Mouse (Mus musculus) testis, adult 2 months (tissue): Measurements from ENCODE around the gene Sarnp. TPM values are rescaled to one million over a fixed set of nuclear protein-coding genes. Genes with fewer than 3 reads are reported as not detected.
A peak's percentile ranks its signal among the peaks of the same experiment; 100 is the strongest.

Experiments used
- H3K27ac ChIP-seq: fragments of 200-500 bp; 2 replicates; pipeline ENCODE4 v1.5.1; 2012; ENCODE audit warnings: low read depth, low read length; ENCODE audit not compliant: control insufficient read depth, insufficient read depth
- H3K27me3 ChIP-seq: fragments of 200-500 bp; 2 replicates; pipeline ENCODE4 v1.6.1; 2012; ENCODE audit warnings: mild to moderate bottlenecking, low read length, moderate library complexity; ENCODE audit not compliant: control insufficient read depth, insufficient read depth
- H3K36me3 ChIP-seq: fragments of 200-500 bp; 2 replicates; pipeline ENCODE4 v1.6.1; 2012; ENCODE audit warnings: mild to moderate bottlenecking, low read length; ENCODE audit not compliant: control insufficient read depth, insufficient read depth
- H3K4me1 ChIP-seq: fragments of 200-500 bp; 2 replicates; pipeline ENCODE4 v1.6.1; 2012; ENCODE audit warnings: low read length; ENCODE audit not compliant: control insufficient read depth, insufficient read depth
- H3K4me3 ChIP-seq: fragments of 200-500 bp; 2 replicates; pipeline ENCODE4 v1.5.1; 2012; ENCODE audit warnings: low read depth, mild to moderate bottlenecking, low read length, moderate library complexity, mixed read lengths; ENCODE audit not compliant: control insufficient read depth
- CTCF ChIP-seq: fragments of 200-500 bp; IDR thresholded peaks from 2 replicates; pipeline ENCODE4 v1.5.1; 2012; ENCODE audit warnings: low read depth, mild to moderate bottlenecking, inconsistent platforms, low read length, moderate library complexity; ENCODE audit not compliant: control insufficient read depth, insufficient read depth, insufficient replicate concordance
- POLR2A ChIP-seq: fragments of 200-500 bp; IDR thresholded peaks from 2 replicates; pipeline ENCODE4 v1.6.1; 2012; ENCODE audit warnings: low read depth, mild to moderate bottlenecking, inconsistent platforms, low read length, moderate library complexity; ENCODE audit not compliant: control insufficient read depth
- polyA plus RNA-seq: library from polyadenylated mRNA; depleted of rRNA; stranded (reverse); fragments of >200 nt; gene quantifications from 2 replicates; pipeline ENCODE4 v1.2.3, GENCODE M21; 2012

The Sarnp gene
- polyA plus RNA-seq, 1 experiment, result 13.2 TPM

DNA sequence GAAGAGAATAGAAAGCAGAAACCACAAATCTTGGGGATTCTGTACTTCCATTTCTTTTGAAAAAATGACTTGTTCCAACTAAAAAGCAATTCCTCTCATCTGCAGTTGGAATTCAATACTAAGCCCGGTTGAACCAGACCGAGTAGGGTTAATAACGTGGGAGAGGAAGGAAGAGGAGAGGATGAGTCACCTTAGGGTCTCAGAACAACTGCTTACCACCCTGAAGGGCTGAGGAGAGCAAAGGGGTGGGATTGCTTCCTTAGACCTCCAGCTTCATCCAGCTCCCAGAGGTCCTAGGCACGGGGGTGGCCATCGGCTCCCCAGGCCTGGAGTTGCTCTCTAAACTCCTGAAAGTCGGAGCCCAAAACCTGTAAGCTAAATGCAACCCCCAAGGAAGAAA lies 13.8 kb upstream of the Sarnp start:
- H3K27me3 ChIP-seq, result no peaks in the 10 kb centered on the region
- H3K36me3 ChIP-seq, result no peaks in the 10 kb centered on the region
- H3K4me1 ChIP-seq, result peaks cover 22% of the 10 kb centered on the region
- TF ChIP-seq CTCF, result no peak
- TF ChIP-seq POLR2A, result no peak
- no peak overlapping the region for H3K4me3 ChIP-seq
- no peak overlapping the region; the same call in 1 of the 2 replicates for H3K27ac ChIP-seq

- no peaks in the 10 kb centered on the region for H3K36me3 ChIP-seq
- TF ChIP-seq POLR2A, result no peak
- no peak for TF ChIP-seq CTCF
- H3K4me1 ChIP-seq, result peaks cover 22% of the 10 kb centered on the region
These were observed 13.3 kb upstream of the Sarnp start, which contains the start of gene Dnajc14 for GRCm38 (mm10) chr10:128803771-128804270. TSS of gene Dnajc14 (plus strand) at chr10:128804062.

DNA sequence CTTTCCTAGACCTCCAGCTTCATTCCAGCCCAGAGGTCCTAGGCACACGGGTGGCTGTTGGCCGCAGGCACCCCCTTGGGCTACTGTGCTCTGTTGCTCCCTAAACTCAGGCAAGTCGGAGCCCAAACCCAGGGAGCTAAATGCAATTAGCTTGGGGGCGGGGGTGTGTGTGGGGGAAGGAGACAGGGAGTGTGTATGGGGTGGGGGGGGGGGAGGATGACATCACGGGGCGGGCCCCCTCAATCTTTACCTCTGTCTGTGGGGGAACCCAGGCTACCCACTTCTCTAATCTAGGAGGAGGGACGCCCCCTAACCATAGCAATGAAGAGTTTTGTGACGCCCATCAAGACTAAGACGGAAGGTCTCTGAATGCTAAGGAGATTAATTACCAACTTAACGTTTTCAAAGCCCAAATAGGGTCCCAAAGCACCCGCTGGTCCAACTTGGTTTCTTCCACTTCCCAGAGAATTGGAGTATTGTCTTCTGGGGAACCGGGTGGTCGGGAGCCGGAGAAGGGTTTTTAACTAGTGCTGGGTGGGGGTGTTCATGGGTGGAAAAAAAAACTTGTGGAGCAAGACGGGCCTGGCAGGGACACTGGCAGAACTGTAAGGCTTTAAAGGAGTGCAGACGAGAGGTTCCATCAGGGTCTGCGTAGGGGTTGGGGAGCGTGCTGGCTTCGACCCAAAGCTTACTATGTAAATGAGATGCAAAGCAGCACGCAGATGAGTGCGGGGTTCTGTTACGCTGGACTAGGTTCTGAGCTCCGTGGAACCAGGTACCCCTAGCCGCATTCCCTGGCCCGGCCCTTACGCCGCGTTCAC lies 12.7 kb upstream of the Sarnp start, which contains the start of gene Tmem198b:
Tmem198b (minus strand) TSS at position 100 of the 821 bp plus-strand sequence.
- Histone ChIP-seq H3K4me1 (peaks cover 22% of the 10 kb centered on the region), H3K27me3 (no peaks in the 10 kb centered on the region), H3K36me3 (no peaks in the 10 kb centered on the region), H3K27ac (peak within 1 kb of the TSS; percentile 68), H3K4me3 (peak within 1 kb of the TSS; percentile 78)
- no peak for TF ChIP-seq POLR2A
- TF ChIP-seq CTCF, result no peak

More at GRCm38 (mm10) chr10:128803771-128804270, 13.3 kb upstream of the Sarnp start, which contains the start of gene Dnajc14:
- no peaks in the 10 kb centered on the region for H3K27me3 ChIP-seq
- H3K4me3 ChIP-seq, result peak within 1 kb of the TSS; percentile 78
- peak within 1 kb of the TSS; percentile 68 for H3K27ac ChIP-seq

DNA sequence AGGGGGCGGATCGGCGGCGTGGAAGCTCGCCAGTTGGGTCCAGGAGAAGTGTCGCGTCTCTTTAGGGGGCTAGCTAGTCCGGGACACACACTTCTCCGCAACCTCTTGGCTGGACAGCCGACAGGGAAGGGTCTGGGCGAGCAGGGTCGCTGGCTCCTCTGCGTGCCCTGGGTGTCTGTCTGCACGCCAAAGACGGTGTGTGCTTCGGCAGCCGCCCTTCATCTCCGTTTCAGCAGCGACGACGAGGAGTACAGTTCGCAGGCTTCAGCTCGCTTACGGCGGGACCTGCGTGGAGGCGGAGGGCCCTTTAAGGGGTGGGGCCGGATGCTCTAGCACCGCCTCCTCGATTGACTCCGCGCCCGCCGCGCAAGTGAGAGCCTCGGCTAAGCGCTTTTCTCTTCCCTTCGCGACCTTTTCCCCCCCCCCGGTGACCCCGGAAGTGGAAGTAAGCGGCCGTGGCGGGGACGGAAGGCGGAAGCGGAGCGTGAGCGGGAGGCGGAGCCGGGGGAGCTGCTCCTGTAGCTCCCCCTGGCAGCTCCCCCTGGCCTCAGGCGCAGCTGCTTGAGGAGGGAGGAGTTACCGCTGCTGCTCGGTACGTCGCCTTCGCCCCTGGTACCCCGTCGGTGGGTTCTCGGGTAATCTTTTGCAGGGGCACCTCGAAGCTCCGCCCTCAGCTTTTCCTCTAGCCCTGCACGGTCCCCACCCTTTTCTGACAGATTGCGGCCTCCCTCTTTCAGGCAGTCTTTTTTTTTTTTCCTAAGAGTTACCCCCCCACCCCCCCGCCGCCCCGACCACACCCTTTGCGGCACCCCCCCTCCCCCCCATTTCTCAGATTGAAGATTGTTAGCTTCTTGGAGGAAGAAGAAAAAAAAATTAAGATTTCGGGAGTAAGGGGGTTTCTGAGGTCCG lies 11.8 kb upstream of the Sarnp start:
- Histone ChIP-seq H3K4me1 (peaks cover 22% of the 10 kb centered on the region), H3K27me3 (no peaks in the 10 kb centered on the region), H3K27ac (peak overlapping the region; percentile 70), H3K4me3 (peak overlapping the region; percentile 78), H3K36me3 (no peaks in the 10 kb centered on the region)
- TF ChIP-seq CTCF, result no peak
- TF ChIP-seq POLR2A, result peak; percentile 58; the same call in 1 of the 2 replicates

DNA sequence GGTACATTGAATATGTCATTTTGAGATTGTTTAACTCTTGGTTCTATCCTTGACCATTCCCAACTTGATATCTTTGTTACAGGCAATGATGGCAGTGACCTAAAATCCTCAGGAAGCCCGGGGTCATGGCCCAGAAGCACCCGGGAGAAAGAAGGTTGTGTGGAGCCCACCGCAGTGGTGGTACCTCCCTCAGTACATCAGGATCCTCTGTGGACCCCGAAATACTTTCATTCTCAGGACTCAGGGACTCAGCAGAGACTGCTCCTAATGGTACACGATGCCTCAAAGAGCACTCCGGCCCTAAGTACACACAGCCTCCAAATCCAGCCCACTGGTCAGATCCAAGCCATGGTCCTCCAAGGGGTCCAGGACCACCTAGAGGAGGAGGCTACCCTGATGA lies 11.0 kb upstream of the Sarnp start:
- Histone ChIP-seq H3K27ac (no peak overlapping the region), H3K4me1 (peaks cover 22% of the 10 kb centered on the region), H3K27me3 (no peaks in the 10 kb centered on the region), H3K4me3 (peak overlapping the region; percentile 55), H3K36me3 (no peaks in the 10 kb centered on the region)
- TF ChIP-seq POLR2A, result no peak
- no peak for TF ChIP-seq CTCF

- no peak overlapping the region for H3K27ac ChIP-seq
- H3K4me3 ChIP-seq, result no peak overlapping the region
- H3K4me1 ChIP-seq, result peaks cover 22% of the 10 kb centered on the region
- H3K27me3 ChIP-seq, result no peaks in the 10 kb centered on the region
- no peaks in the 10 kb centered on the region for H3K36me3 ChIP-seq
- TF ChIP-seq POLR2A (no peak), CTCF (no peak)
These were observed 10.1 kb upstream of the Sarnp start for GRCm38 (mm10) chr10:128807018-128807417.

DNA sequence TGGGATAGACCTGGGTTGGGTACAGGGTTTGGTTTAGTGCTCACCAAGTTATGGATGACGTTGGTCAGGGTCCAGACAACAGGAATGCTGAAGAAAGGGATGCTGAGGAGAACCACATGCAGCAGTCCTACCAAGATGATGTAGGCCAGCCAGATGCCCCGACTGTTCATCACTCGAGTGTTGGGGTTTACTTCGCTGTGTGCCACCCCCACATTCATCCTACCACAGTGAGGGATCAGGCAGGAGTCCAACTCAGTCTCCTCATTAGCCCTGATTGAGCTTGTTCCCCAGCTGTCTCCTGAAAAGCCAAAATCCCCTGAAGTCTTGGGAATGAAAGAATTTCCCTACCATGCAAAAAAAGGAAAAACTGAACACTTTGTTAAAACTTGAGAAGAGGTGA lies 3.1 kb downstream of the Sarnp start:
- TF ChIP-seq POLR2A, result no peak
- TF ChIP-seq CTCF, result no peak
- Histone ChIP-seq H3K27me3 (no peaks in the 10 kb centered on the region), H3K4me3 (peak overlapping the region; percentile 28), H3K4me1 (no peaks in the 10 kb centered on the region), H3K36me3 (peaks cover 5% of the 10 kb centered on the region), H3K27ac (no peak overlapping the region)
